In genomic region chr4:140987476-140987875, GRCm38 (mm10) we compare ENCODE assay signal across 7 mouse cellular contexts. TPM values are rescaled to one million over a fixed set of nuclear protein-coding genes. Genes with fewer than 3 reads are reported as not detected.
DNase-seq lines count a peak whose midpoint lies in the region; ATAC-seq and TF ChIP-seq lines count a peak whose summit lies in the region.

No protein-coding gene starts in this region.

- H3K4me1 ChIP-seq in thymus, adult 2 months (replicated peaks; ENCODE audit: control insufficient read depth, insufficient read depth, low read length) = peaks cover 39% of the 10 kb centered on the region
- peaks cover 64% of the 10 kb centered on the region for H3K4me1 ChIP-seq in forebrain, embryonic 10.5 days
- peaks cover 36% of the 10 kb centered on the region for H3K4me1 ChIP-seq in limb, embryonic 13.5 days
- peaks cover 14% of the 10 kb centered on the region for H3K4me1 ChIP-seq in small intestine, adult 2 months (ENCODE audit: control insufficient read depth, insufficient read depth, insufficient read length, low read length)

- H3K4me2 ChIP-seq in limb, embryonic 13.5 days (replicated peaks) = peak overlapping the region; percentile 89

- no peaks in the 10 kb centered on the region for H3K27me3 ChIP-seq in thymus, adult 2 months (ENCODE audit: control insufficient read depth, insufficient read depth, low read length)
- H3K27me3 ChIP-seq in forebrain, embryonic 10.5 days (ENCODE audit: poor library complexity, severe bottlenecking) = no peaks in the 10 kb centered on the region
- H3K27me3 ChIP-seq in limb, embryonic 13.5 days = no peaks in the 10 kb centered on the region
- H3K27me3 ChIP-seq in small intestine, adult 2 months (ENCODE audit: control insufficient read depth, insufficient read depth, low read length) = no peaks in the 10 kb centered on the region

- peak overlapping the region; percentile 64 for H3K4me3 ChIP-seq in thymus, adult 2 months (ENCODE audit: control insufficient read depth, insufficient read depth, low read length)
- peak overlapping the region; percentile 74 for H3K4me3 ChIP-seq in forebrain, embryonic 10.5 days
- peak overlapping the region; percentile 89 for H3K4me3 ChIP-seq in limb, embryonic 13.5 days
- peak overlapping the region; percentile 80 for H3K4me3 ChIP-seq in small intestine, adult 2 months (ENCODE audit: low read depth, low read length)

- no peak for DNase-seq in thymus, adult 2 months
- no peak for DNase-seq in thymus, postnatal 36 days
- no peak for DNase-seq in forebrain, embryonic 10.5 days (ENCODE audit: extremely low spot score, low spot score)
- DNase-seq in layer of hippocampus, postnatal 14 days (ENCODE audit: low spot score in 2 of 2) = no peak
- DNase-seq in layer of hippocampus, adult 9-10 months (ENCODE audit: low spot score) = no peak

- H3K27ac ChIP-seq in thymus, adult 2 months (ENCODE audit: control insufficient read depth, insufficient read depth, low read length) = no peak overlapping the region
- H3K27ac ChIP-seq in forebrain, embryonic 10.5 days = peak overlapping the region; percentile 87
- H3K27ac ChIP-seq in limb, embryonic 13.5 days = no peak overlapping the region
- H3K27ac ChIP-seq in small intestine, adult 2 months (ENCODE audit: insufficient read depth, low read depth, low read length) = no peak overlapping the region

- no peak for TF ChIP-seq POLR2A in thymus, adult 2 months (IDR thresholded peaks at IDR 0.05; ENCODE audit: control insufficient read depth, extremely low read depth, insufficient read depth, low read length, poor library complexity)
- no peak for TF ChIP-seq POLR2A in small intestine, adult 2 months (IDR thresholded peaks at IDR 0.05; ENCODE audit: low read depth, low read length)

- no peaks in the 10 kb centered on the region for H3K9me3 ChIP-seq in forebrain, embryonic 10.5 days
- no peaks in the 10 kb centered on the region for H3K9me3 ChIP-seq in limb, embryonic 13.5 days

- no peak for TF ChIP-seq CTCF in thymus, adult 2 months (IDR thresholded peaks at IDR 0.05; ENCODE audit: borderline replicate concordance, control insufficient read depth, extremely low read depth, insufficient read depth, low read length, poor library complexity)
- TF ChIP-seq CTCF in small intestine, adult 2 months (IDR thresholded peaks at IDR 0.05; ENCODE audit: extremely low read depth, insufficient read length, insufficient replicate concordance, low read depth, low read length) = no peak

- no peaks in the 10 kb centered on the region for H3K36me3 ChIP-seq in thymus, adult 2 months (ENCODE audit: control insufficient read depth, insufficient read depth, low read length)
- peaks cover 12% of the 10 kb centered on the region for H3K36me3 ChIP-seq in forebrain, embryonic 10.5 days (replicated peaks)
- H3K36me3 ChIP-seq in limb, embryonic 13.5 days = peaks cover 14% of the 10 kb centered on the region
- H3K36me3 ChIP-seq in small intestine, adult 2 months (ENCODE audit: control insufficient read depth, insufficient read depth, low read length) = 0 out of 2 replicates have a peak, but pooled peaks cover 4% of the 10 kb centered on the region

- WGBS in thymus, adult 2 months = 2% methylated on average over 7 of the region's 7 CpGs
- 39% methylated on average over 7 of the region's 7 CpGs for WGBS in forebrain, embryonic 10.5 days
- WGBS in limb, embryonic 13.5 days = 30% methylated on average over 7 of the region's 7 CpGs
- WGBS in small intestine, adult 2 months = 37% methylated on average over 7 of the region's 7 CpGs

- peak overlapping the region; percentile 90 for H3K9ac ChIP-seq in limb, embryonic 13.5 days

- no peak for ATAC-seq in limb, embryonic 13.5 days (ENCODE audit: low FRiP score, low read depth)

RNA-seq across cellular contexts. Expression of gene Atp13a2, which starts 0.8 kb away (rescaled TPM):
- 300 and 301 TPM in 2 replicates for polyA plus RNA-seq in thymus, adult 2 months (2012; rRNA removed)
- 39.9 and 40.6 TPM in 2 replicates for polyA plus RNA-seq in forebrain, embryonic 10.5 days (2016; fragmentation: Nextera tagmentation; extraction: Ambion mirVana)
- polyA plus RNA-seq in limb, embryonic 13.5 days (2015; fragmentation: Nextera tagmentation; extraction: Ambion mirVana) = 37.4 and 41.8 TPM in 2 replicates
- 63.0 and 76.6 TPM in 2 replicates for polyA plus RNA-seq in small intestine, adult 2 months (2012; rRNA removed)
- total RNA-seq in layer of hippocampus, postnatal 14 days (2021) = 100 to 1,000 TPM; 206 to 215 TPM

RNA-seq across cellular contexts. Expression of gene Mfap2, which starts 22.7 kb away (rescaled TPM):
- 6.1 and 7.0 TPM in 2 replicates for polyA plus RNA-seq in thymus, adult 2 months (2012; rRNA removed)
- 265 TPM in 2 replicates for polyA plus RNA-seq in forebrain, embryonic 10.5 days (2016; fragmentation: Nextera tagmentation; extraction: Ambion mirVana)
- 757 and 803 TPM in 2 replicates for polyA plus RNA-seq in limb, embryonic 13.5 days (2015; fragmentation: Nextera tagmentation; extraction: Ambion mirVana)
- 8.8 and 13.7 TPM in 2 replicates for polyA plus RNA-seq in small intestine, adult 2 months (2012; rRNA removed)
- 10 to 100 TPM; 11.3 to 14.1 TPM for total RNA-seq in layer of hippocampus, postnatal 14 days (2021)

RNA-seq across cellular contexts. Expression of gene Sdhb, which starts 26.5 kb away (rescaled TPM):
- polyA plus RNA-seq in thymus, adult 2 months (2012; rRNA removed) = 194 and 239 TPM in 2 replicates
- polyA plus RNA-seq in forebrain, embryonic 10.5 days (2016; fragmentation: Nextera tagmentation; extraction: Ambion mirVana) = 411 and 415 TPM in 2 replicates
- polyA plus RNA-seq in limb, embryonic 13.5 days (2015; fragmentation: Nextera tagmentation; extraction: Ambion mirVana) = 387 and 396 TPM in 2 replicates
- 304 and 515 TPM in 2 replicates for polyA plus RNA-seq in small intestine, adult 2 months (2012; rRNA removed)
- total RNA-seq in layer of hippocampus, postnatal 14 days (2021) = 100 to 1,000 TPM; 190 to 198 TPM

Comparison
In these comparisons a context has a peak if more than half of its experiments do, and no peak if none do; other contexts are left out.
1. RNA of gene Mfap2, which starts 22.7 kb away (polyA plus RNA-seq): 757 to 803 TPM in limb, embryonic 13.5 days and 265 TPM in forebrain, embryonic 10.5 days; 8.8 to 13.7 TPM in small intestine, adult 2 months and 6.1 to 7.0 TPM in thymus, adult 2 months; every median in the first group is over 10 times any median in the second.
2. Peak in every context shown above with its lines, with median percentiles within 50 percentile points of each other: H3K4me3 ChIP-seq.